In genomic region chr9:56265460-56266199, GRCm38 (mm10) we compare ENCODE assay signal across 11 mouse cellular contexts.
DNase-seq lines count a peak whose midpoint lies in the region; ATAC-seq and TF ChIP-seq lines count a peak whose summit lies in the region.
"Had no signal": no experiment of that assay in that cellular context is flagged by ENCODE, and none has a peak within 500 bp of the region (broad histone marks: within the 10 kb centered on the region; RNA-seq: fewer than 3 reads in every experiment).

No protein-coding gene starts in this region.

- 71% methylated on average over 5 of the region's 5 CpGs for WGBS in liver, adult 2 months
- WGBS in heart, embryonic 14.5 days: 28% methylated on average over 5 of the region's 5 CpGs

- H3K4me1 ChIP-seq in liver, adult 2 months (ENCODE audit: control insufficient read depth, insufficient read depth, low read length): no peaks in the 10 kb centered on the region
- peaks cover 9 to 33% of the 10 kb centered on the region in 2 experiments for H3K4me1 ChIP-seq in heart, embryonic 14.5 days (ENCODE audit: control insufficient read depth in 2 of 2, insufficient read depth in 2 of 2, low read length in 2 of 2)
- H3K4me1 ChIP-seq: forebrain, embryonic 12.5 days had no signal

- no peak for TF ChIP-seq POLR2A in liver, adult 2 months (IDR thresholded peaks at IDR 0.05; ENCODE audit: extremely low read depth, insufficient read depth, low read length)

- H3K27ac ChIP-seq in liver, adult 2 months (replicated peaks; ENCODE audit: insufficient read depth, low read depth, low read length): peak overlapping the region; percentile 41; the same call in 1 of the 2 replicates
- peak overlapping the region; percentile 40 to 74 for H3K27ac ChIP-seq in heart, embryonic 14.5 days (replicated peaks in 1 of 2; ENCODE audit: control insufficient read depth in 1 of 2, insufficient read depth in 1 of 2, low read depth in 2 of 2, low read length in 2 of 2)
- H3K27ac ChIP-seq: forebrain, embryonic 12.5 days; kidney, postnatal 0 days had no signal

- ATAC-seq in heart, embryonic 14.5 days (ENCODE audit: insufficient number of reproducible peaks, insufficient read depth, low FRiP score, low read depth): no peak

- no peak overlapping the region for H3K9ac ChIP-seq in liver, adult 2 months (ENCODE audit: low read depth, low read length)
- H3K9ac ChIP-seq in heart, embryonic 14.5 days (ENCODE audit: low read length): no peak overlapping the region
- H3K9ac ChIP-seq: forebrain, embryonic 12.5 days had no signal

- DNase-seq in liver, adult 2 months (ENCODE audit: extremely low read depth, low read depth, low spot score): peak; percentile 41
- no peak for DNase-seq in liver
- DNase-seq in adipocyte (ENCODE audit: low spot score): peak; percentile 6
- peak; percentile 14 to 41 for DNase-seq in natural killer cell, adult 2 months (ENCODE audit: low spot score in 2 of 2)
- no peak for DNase-seq in urinary bladder, postnatal 14 days (ENCODE audit: low spot score)
- DNase-seq in left cerebral cortex, postnatal 10 days (ENCODE audit: extremely low spot score in 1 of 2, low spot score in 2 of 2): no peak
- DNase-seq: left cerebral cortex, postnatal 4 days; right cerebral cortex, postnatal 25 days had no signal

- no peaks in the 10 kb centered on the region for H3K36me3 ChIP-seq in liver, adult 2 months (ENCODE audit: control insufficient read depth, insufficient read depth, low read length)
- no peaks in the 10 kb centered on the region for H3K36me3 ChIP-seq in heart, embryonic 14.5 days (ENCODE audit: control insufficient read depth, insufficient read depth, low read length)
- H3K36me3 ChIP-seq: forebrain, embryonic 12.5 days had no signal

- no peak for TF ChIP-seq CTCF in liver, adult 2 months (IDR thresholded peaks at IDR 0.05; ENCODE audit: low read depth, low read length)

- no peaks in the 10 kb centered on the region for H3K27me3 ChIP-seq in liver, adult 2 months (ENCODE audit: control insufficient read depth, insufficient read depth, low read length)
- H3K27me3 ChIP-seq in heart, embryonic 14.5 days (ENCODE audit: control insufficient read depth, insufficient read depth, low read length): no peaks in the 10 kb centered on the region
- H3K27me3 ChIP-seq: forebrain, embryonic 12.5 days had no signal

- 0 out of 2 replicates have a peak overlapping the region, but pooled peaks have one; percentile 7 for H3K4me2 ChIP-seq in heart, embryonic 14.5 days (ENCODE audit: low read length)
- H3K4me2 ChIP-seq: forebrain, embryonic 12.5 days had no signal

- no peaks in the 10 kb centered on the region for H3K9me3 ChIP-seq in heart, embryonic 14.5 days (ENCODE audit: control insufficient read depth, low read length)

- intact Hi-C loops in left cerebral cortex, postnatal 10 days (cut with DNase I): loop anchor here (10.0 kb wide), 1 partner anchor 349 kb away; no protein-coding TSS in a partner anchor

- H3K4me3 ChIP-seq in liver, adult 2 months (ENCODE audit: insufficient read depth, low read depth, low read length): no peak overlapping the region
- H3K4me3 ChIP-seq in heart, embryonic 14.5 days (ENCODE audit: control insufficient read depth in 1 of 2, insufficient read depth in 1 of 2, low read depth in 1 of 2, low read length in 2 of 2): no peak overlapping the region
- H3K4me3 ChIP-seq: forebrain, embryonic 12.5 days had no signal

- H3K79me2 ChIP-seq in liver, adult 2 months (ENCODE audit: control insufficient read depth, insufficient read depth, low read length): no peaks in the 10 kb centered on the region

Comparison
In these comparisons a context has a peak if more than half of its experiments do, and no peak if none do; other contexts are left out.
1. DNase-seq: peak in liver, adult 2 months (single experiment), adipocyte (single experiment) and natural killer cell, adult 2 months (2 of 2); none in liver (single experiment), urinary bladder, postnatal 14 days (single experiment) and left cerebral cortex, postnatal 10 days (0 of 2).